Mouse (Mus musculus): ENCODE measurements at regions not wholly inside any gene's neighbourhood (a gene's known extent, or its start where the extent isn't known, plus 50 kb on each side); places are given as distances from the start of the nearest gene placed in this dataset.

DNA sequence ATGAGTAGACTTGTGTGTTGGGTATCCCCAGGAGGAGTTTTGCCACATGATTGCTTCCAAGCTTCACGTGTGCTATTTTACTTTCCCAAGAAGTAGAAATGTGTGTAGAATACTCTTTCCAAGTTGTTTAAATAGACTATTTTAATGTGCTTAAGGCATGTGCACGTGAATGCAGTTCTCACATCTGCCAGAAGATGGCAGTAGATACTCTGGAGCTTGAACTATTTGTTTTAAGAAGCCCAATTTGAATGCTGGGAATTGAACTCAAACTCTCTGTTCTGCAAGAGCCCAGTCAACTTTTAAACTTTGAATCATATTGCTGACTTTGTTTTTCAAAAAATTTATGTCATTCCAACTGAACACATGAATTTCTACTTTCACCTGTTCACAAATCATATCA is 431.3 kb upstream of the Reg3g start:
- DNase-seq (ENCODE audit: low spot score): peak; percentile 11

DNA sequence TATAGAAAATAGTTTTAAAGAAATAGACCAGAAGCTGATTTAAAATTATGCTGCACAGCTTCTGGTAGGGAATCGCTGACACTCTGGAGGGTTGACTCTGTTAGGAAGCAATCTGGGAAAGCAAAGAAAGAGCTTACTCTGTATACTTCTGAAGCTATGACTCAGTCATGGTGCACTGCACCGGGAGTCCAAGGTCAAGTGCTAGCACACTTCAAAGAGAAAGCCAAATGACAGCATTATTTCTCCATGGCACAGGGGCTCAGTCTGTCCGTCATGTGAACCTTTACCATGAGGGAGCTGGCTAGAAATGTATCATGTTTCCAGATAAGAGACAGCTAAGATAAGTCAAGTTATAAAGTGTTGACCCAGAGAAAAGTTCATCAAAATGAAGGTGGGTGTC is 424.1 kb upstream of the Reg3g start:
- DNase-seq (ENCODE audit: low spot score): no peak

DNA sequence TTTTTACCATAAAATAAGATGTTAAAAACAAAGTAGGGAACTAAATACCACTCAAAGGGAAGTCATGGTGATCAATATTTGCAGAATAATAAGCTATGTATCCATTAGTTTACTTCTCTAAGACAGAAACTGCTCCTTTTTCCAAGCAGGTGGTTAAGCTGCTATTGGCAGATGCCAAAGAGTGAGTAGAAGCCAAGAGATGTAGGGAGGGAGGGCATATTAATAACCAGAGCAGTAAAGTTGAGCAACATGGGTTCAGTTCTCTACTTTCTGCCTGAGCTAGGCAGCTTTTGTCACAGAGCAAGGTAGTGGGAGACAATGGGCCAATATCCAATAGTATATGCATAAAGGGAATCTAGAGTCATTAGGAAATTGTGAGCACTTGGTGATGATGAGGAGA is 394.4 kb upstream of the Reg3g start:
- DNase-seq (ENCODE audit: low spot score): no peak

DNA sequence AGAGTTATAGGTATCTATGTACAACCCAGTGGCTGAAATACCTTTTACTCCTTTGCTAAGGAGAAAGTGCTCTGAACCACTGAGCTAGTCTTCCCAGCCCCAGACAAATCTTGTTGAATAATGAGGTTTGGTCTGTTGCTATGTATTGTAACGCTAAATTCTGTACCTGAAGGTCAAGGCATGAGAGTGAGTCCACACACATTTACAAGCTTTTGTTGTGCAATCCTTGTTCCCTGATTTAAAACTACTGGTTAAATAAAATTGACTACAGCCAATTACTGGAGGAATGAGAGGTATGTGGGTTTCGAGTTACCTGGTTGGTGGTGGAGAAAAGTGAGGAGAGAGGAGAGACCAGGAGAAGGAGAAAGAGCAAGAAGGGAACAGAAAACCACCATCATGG is 372.6 kb upstream of the Reg3g start:
- no peak for DNase-seq (ENCODE audit: low spot score)

DNA sequence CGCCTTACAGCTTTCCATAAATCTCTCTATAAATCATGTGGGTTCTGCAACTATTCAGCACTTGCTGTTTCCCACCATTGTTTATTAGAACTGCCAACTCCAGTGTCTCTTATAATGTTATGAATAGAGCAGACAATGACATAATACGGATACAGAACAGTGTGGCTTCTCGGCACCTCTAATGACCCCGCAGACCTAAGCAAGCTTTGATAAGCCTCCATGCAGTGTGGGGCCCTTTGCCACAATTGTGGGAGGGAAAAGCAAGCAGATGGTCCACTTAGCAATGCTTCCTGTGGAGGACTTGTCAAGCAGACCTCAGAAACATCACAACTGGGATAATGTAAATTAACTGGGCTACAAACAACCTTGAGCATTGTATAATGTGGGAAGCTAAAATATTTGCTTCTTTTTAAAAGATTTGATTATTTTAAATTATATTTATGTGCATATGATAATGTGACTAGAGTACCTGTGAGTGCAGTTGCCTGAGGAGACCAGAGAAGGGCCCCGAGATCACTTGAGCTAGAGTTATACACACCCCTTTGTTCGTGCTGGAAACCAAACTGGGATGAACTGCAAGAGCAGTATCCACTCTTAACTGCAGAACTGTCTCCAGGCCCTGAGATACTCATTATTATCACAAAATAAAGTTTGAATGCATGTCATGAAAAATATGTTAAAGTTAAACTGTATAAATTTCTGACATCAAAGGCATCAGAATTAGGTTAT is 357.4 kb upstream of the Reg3g start:
- no peak for DNase-seq (ENCODE audit: low spot score)

DNA sequence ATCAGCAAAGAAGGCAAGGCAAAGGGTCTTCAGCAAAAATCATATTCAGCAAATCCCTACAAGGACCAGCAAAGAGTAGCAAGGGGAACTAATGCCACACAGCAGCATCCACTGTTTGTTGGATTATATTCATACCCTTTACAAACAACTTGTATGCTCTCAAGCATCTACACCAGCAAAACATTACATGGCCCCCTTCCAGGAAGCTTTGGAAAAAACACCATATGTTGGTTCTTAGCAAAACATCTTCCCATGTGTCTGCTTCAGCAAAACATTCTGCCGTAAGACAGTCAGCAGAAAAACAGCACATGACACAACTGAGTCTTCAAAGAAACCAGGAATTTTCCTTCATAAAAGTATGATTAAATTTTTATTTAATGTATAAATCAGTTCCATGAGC is 352.6 kb upstream of the Reg3g start:
- no peak for DNase-seq (ENCODE audit: low spot score)

DNA sequence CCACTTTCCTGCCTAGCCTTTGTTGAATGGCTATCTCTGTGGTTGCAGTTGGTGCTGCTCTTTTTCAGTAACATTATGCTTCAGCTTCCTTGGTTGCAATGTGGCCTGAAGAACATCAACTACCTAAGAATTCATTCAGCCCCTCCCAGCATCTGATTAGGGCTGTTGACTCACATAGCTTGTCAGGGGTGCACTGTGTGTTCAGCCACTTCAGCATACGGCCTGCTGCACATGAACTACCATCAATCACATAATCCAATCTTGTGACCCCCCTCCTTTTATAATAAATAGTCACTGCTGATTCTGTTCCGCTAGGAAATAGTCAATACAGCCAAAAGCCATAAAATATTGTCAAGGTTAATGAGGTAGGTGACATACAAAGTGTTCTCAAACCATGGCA is 328.3 kb upstream of the Reg3g start:
- no peak for DNase-seq (ENCODE audit: low spot score)

DNA sequence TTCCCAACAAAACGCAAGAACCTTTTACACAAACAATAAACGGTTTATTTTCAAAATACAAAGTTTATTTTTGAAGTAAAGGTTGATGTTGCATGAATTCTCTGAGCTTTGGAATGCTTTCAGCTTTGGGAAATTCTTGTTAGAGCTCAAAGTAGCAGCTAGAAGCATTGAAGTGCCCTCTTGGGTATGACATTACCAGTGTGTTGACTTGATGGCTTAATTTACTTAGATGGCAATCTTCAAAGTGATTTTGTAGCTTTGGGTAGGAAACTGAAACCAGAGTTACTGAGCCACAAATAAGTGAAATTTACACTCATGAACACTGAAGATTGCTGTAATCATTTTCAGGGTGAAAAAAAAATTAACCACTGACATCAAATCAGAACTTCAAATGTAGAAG is 320.3 kb upstream of the Reg3g start:
- no peak for DNase-seq (ENCODE audit: low spot score)

DNA sequence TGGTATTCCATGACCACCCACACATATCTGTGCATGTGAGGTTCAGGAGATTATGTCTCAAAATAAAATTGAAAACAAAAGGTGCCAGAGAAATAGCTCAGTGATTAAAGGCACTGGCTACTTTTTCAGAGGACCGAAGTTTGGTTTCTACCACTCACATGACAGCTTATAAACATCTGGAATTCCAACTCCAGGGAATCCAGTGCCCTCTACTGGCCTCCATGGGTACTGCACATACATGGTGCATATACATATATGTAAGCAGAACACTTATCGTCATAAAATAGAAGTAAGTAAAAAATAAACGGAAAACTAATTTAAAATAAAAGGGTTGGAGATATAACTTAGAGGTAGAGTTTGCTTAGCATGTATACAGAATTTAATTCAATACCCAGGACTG is 288.9 kb upstream of the Reg3g start:
- DNase-seq (ENCODE audit: low spot score): no peak

Measured in MN1 (cell line).